Mouse (Mus musculus) gastrocnemius, postnatal 14 days (tissue): ENCODE data around the gene Proz. TPM values are rescaled to one million over a fixed set of nuclear protein-coding genes. Genes with fewer than 3 reads are reported as not detected.
A peak's percentile ranks its signal among the peaks of the same experiment; 100 is the strongest.
"Not testable (repeated sequence)": the region's sequence is repeated elsewhere in the genome, so short reads cannot be mapped to it uniquely, and the experiment has no call there.

Experiments
- DNase-seq: peaks from one replicate; pipeline ENCODE4 v3.0.0; 2021; ENCODE audit warnings: mixed read lengths
- intact Hi-C: fragments of 180-260 bp; cut with DNase I; formaldehyde crosslinking; loops from one replicate; pipeline ENCODE4 v1.15.1; 2025; ENCODE audit warnings: low total_unique reads
- long read RNA-seq, 2 experiments: library from polyadenylated mRNA; stranded (forward); transcript quantifications; one replicate each; pipeline ENCODE4 v2.0.0; 2021
- total RNA-seq, 2 experiments: library from RNA; stranded (reverse); gene quantifications; 2 replicates each; pipeline ENCODE4 v1.2.3; 2021

The Proz gene
- total RNA-seq = not detected
- long read RNA-seq, experiment 1 = 0 reads
- long read RNA-seq, experiment 2 = 0 reads

DNA sequence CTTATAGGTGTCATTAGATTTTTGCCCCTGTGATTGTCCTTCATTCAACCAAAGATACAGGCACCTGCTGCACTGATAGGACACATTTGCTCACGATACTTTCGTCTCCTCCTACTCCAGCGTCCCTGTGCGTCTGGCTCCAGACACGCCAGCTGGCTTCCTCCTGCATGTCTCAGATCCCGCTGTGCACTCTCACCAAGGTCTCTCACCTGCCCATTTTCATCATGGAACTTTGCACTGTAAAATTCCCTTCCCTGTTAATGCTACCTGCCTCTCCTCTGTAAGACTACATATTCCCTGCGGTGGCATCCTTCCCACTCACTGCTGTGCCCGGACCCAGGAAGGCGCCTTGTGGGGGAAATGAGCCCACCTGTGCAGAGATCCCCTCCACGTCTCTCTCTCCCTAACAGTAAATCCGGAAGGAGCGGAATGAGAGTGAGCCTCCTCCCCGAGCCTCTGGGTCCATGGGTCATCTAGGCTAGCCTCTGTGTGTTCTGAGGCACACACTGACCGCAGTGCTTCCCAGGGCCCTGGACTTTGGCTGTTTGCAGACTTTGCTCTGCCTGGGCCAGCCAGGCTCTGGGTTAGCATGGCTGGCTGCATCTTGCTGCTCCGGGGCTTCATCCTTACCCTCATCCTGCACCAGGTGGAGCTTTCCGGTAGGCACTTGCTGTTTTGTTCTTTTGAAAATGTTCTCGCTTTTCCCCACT is at the start of gene Proz:
Gene Proz, plus strand, starts transcription at position 474 of the 710 bp plus-strand sequence.
- DNase-seq = no peak
- intact Hi-C loops = no loop called here

DNA sequence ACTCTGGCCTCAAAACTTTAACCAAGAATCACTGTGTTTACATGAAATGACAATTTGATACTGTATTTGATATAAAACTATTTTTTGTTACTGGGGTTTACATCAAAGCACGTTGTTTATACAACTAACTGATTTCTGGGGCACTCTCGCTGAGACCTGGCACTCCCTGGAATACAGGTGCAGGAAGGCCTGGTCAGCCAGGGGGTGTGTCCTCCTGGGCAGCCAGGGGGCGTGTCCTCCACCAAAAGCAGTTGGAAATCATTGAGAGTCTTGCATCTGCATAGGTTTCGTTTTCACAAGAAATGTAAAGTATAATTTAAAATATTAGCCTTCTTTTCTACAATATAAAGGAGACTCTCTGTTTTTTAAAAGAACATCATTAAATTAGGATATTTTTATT is 41.2 kb upstream of the Proz start:
- intact Hi-C loops = no loop called here
- DNase-seq = no peak

GRCm38 (mm10) chr8:13021830-13022229 is 38.9 kb upstream of the Proz start:
- DNase-seq = no peak
- intact Hi-C loops = no loop called here

DNA sequence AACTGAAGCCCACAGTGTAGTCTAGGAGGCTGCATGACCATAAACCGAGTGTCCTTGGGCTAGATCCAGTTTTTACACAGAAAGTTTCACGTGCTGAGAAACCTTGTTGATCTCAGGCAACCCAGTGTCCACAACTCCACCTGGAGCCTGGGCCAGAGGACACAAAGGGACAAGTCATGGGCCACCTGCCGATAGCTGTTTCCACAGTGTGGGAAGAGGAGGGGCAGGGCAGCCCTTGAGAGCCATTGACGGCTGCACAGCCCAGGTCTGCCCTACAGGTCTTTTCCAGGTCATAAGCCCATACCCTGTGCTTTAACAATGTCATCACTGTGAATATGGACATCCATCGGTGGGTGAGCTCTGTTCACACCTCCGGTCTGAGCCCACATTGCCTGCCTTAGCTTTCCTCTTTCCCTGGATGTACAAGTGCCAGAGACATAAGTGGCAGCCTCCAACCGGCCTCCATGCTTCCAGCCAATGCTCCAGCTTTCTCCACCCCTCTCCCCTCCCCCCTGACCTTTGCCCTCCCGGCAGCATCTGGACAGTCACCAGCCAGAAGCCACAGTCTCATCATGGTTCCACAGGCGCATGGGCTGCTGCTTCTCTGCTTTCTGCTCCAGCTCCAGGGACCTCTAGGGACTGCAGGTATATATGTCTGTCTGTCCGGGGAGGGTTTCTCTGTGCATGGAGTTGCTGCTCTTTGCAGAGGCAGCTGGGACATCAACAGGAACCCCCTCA is 35.1 kb upstream of the Proz start, which contains the start of gene F7:
Gene F7, plus strand, starts transcription at position 548 of the 738 bp plus-strand sequence.
- intact Hi-C loops = no loop called here

GRCm38 (mm10) chr8:13027615-13028014 is 33.1 kb upstream of the Proz start:
- DNase-seq = no peak
- intact Hi-C loops = no loop called here

More for the DNA sequence above, 35.1 kb upstream of the Proz start, which contains the start of gene F7:
- no peak for DNase-seq

- intact Hi-C loops = no loop called here
- DNase-seq = no peak
Measured at GRCm38 (mm10) chr8:13028482-13028881, 32.2 kb upstream of the Proz start.

GRCm38 (mm10) chr8:13036346-13036812 is 24.3 kb upstream of the Proz start:
- intact Hi-C loops = no loop called here
- DNase-seq = no peak

GRCm38 (mm10) chr8:13037015-13037414 is 23.7 kb upstream of the Proz start, which contains the start of gene F10:
Gene F10, plus strand, starts transcription at chr8:13037308.
- intact Hi-C loops = no loop called here
- no peak for DNase-seq

DNA sequence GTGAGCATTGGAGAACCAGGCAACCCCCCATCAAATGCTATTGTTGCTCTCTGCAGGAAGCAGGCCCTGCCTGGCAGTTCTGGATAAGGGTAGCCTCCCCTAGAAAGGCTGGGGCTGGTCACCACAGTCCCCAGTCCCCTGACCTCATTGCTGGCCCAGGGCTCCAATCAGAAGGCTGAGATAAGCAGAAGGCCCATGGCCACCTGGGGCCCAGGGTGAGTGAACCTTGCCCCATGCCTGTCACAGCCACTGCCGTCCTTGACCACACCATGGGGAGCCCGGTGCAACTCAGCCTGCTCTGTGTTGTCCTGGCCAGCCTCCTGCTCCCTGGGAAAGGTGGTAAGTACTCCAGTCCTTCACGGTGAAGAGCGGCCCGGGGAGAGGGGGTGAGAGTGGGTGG is 23.1 kb upstream of the Proz start:
- no peak for DNase-seq
- intact Hi-C loops = no loop called here

- no peak for DNase-seq
- intact Hi-C loops = no loop called here
Measured at GRCm38 (mm10) chr8:13039054-13039453, 21.7 kb upstream of the Proz start.

- intact Hi-C loops = no loop called here
- no peak for DNase-seq
Measured at GRCm38 (mm10) chr8:13041459-13041858, 19.3 kb upstream of the Proz start.

- intact Hi-C loops = no loop called here
- DNase-seq = no peak
Measured at GRCm38 (mm10) chr8:13047652-13048051, 13.1 kb upstream of the Proz start.

- intact Hi-C loops = no loop called here
- DNase-seq = no peak
Measured at GRCm38 (mm10) chr8:13050550-13050949, 10.2 kb upstream of the Proz start.

DNA sequence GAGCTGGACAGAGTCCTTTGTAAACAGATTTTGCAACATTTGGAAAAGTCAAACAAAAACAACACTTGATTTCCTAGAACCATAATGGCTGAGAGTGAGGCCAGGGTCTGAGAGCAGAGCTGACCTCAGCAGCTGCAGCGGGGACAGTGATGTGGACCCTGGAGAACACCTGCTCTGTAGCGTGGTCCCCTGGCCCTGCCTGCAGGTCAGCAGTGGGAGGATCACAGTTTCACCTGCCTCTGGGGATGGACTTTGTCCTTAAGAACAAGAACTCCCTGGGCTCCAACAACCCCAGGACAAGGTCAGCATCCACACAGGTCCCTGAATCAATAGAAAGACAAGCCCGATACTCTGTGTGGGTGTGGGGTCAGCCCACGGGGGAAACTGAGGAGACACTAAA is 3.4 kb upstream of the Proz start:
- no peak for DNase-seq
- intact Hi-C loops = no loop called here

- no peak for DNase-seq
- intact Hi-C loops = no loop called here
Measured at GRCm38 (mm10) chr8:13063112-13063511, 2.4 kb downstream of the Proz start.

GRCm38 (mm10) chr8:13073255-13073654 is 12.5 kb downstream of the Proz start:
- intact Hi-C loops = no loop called here
- DNase-seq = no peak

GRCm38 (mm10) chr8:13075044-13075443 is 14.3 kb downstream of the Proz start:
- intact Hi-C loops = no loop called here
- DNase-seq = no peak

GRCm38 (mm10) chr8:13075579-13075978 is 14.9 kb downstream of the Proz start:
- not testable (repeated sequence) for DNase-seq

DNA sequence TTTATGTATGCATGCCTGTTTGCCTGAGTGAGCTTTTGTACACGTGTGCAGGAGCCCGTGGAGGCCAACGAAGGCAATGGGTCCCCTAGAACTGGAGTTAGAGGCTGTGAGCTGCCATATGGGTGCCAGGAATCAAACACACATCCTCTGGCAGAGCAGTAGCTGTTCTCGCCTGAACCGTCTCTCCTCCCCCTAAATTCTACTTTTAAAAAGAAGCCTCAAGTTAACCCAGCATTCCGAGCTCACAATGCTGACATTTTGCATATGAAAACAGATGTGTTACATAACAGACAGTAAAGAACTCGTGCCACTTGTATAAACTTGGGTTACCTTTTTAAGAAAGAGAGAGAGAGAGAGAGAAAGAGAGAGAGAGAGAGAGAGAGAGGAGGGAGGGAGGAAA is 16.8 kb downstream of the Proz start:
- intact Hi-C loops = no loop called here
- no peak for DNase-seq

More at GRCm38 (mm10) chr8:13075579-13075978, 14.9 kb downstream of the Proz start:
- intact Hi-C loops = not testable (repeated sequence)

GRCm38 (mm10) chr8:13104691-13105086 is 44.0 kb downstream of the Proz start:
- DNase-seq = peak; percentile 91
- intact Hi-C loops = loop anchor here (5.0 kb wide), 1 partner anchor 122 kb away; no protein-coding TSS in a partner anchor
